ENCODE assay signal across 18 mouse cellular contexts in genomic region chr1:184590634-184591033, GRCm38 (mm10).
A peak's percentile ranks its signal among the peaks of the same experiment; 100 is the strongest.
DNase-seq lines count a peak whose midpoint lies in the region; ATAC-seq lines count a peak whose summit lies in the region.
"Had no signal": no experiment of that assay in that cellular context is flagged by ENCODE, and none has a peak within 500 bp of the region (broad histone marks: within the 10 kb centered on the region; RNA-seq: fewer than 3 reads in every experiment).

No protein-coding gene starts in this region.

- no peaks in the 10 kb centered on the region for H3K36me3 ChIP-seq in kidney, embryonic 14.5 days (ENCODE audit: control insufficient read depth, insufficient read depth, low read length)
- H3K36me3 ChIP-seq: forebrain, embryonic 15.5 days; hindbrain, embryonic 15.5 days had no signal

- H3K4me3 ChIP-seq in kidney, embryonic 14.5 days (ENCODE audit: low read length), result no peak overlapping the region
- H3K4me3 ChIP-seq: erythroblast, embryonic 14.5 days; forebrain, embryonic 15.5 days; hindbrain, embryonic 15.5 days; layer of hippocampus, adult 2 months had no signal

- H3K4me1 ChIP-seq in kidney, embryonic 14.5 days (ENCODE audit: control insufficient read depth, insufficient read depth, low read length), result no peaks in the 10 kb centered on the region
- H3K4me1 ChIP-seq: forebrain, embryonic 15.5 days; hindbrain, embryonic 15.5 days had no signal

- peak; percentile 31 for DNase-seq in gastrocnemius, postnatal 14 days
- DNase-seq in gastrocnemius, postnatal 10 days, result no peak
- DNase-seq in kidney, postnatal 10 days, result peak; percentile 34
- no peak for DNase-seq in right cerebral cortex, postnatal 4 days
- DNase-seq: cerebellum, adult 2 months; lung, adult 18-20 months; midbrain, embryonic 14.5 days; thymus, adult 18-20 months had no signal

- no peaks in the 10 kb centered on the region for H3K9me3 ChIP-seq in kidney, embryonic 14.5 days (ENCODE audit: control insufficient read depth, low read length)
- H3K9me3 ChIP-seq: forebrain, embryonic 15.5 days; hindbrain, embryonic 15.5 days had no signal

- H3K27ac ChIP-seq in kidney, embryonic 14.5 days (ENCODE audit: low read depth, low read length), result no peak overlapping the region
- H3K27ac ChIP-seq: forebrain, embryonic 15.5 days; hindbrain, embryonic 15.5 days; layer of hippocampus, adult 2 months had no signal

- intact Hi-C loops in gastrocnemius, postnatal 14 days (cut with DNase I; ENCODE audit: low total_unique reads), result no loop called here

- H3K9ac ChIP-seq in kidney, embryonic 14.5 days (ENCODE audit: low read depth, low read length), result no peak overlapping the region
- H3K9ac ChIP-seq: forebrain, embryonic 15.5 days; hindbrain, embryonic 15.5 days had no signal

- ATAC-seq in kidney, embryonic 14.5 days (ENCODE audit: low FRiP score, low TSS enrichment), result no peak
- peak; percentile 73 for ATAC-seq in granulocyte monocyte progenitor cell, adult 5-6 weeks (replicated peaks; ENCODE audit: poor library complexity, severe bottlenecking)
- ATAC-seq in megakaryocyte progenitor cell, adult 5-6 weeks (replicated peaks; ENCODE audit: poor library complexity), result peak; percentile 69
- ATAC-seq: activated CD4-positive, CD25-positive, alpha-beta regulatory T cell, adult 4 months; forebrain, embryonic 15.5 days; intestine, embryonic 16.5 days; Patski had no signal

- no peaks in the 10 kb centered on the region; the same call in 1 of the 2 replicates for H3K27me3 ChIP-seq in kidney, embryonic 14.5 days (ENCODE audit: control insufficient read depth, insufficient read depth, low read length)
- H3K27me3 ChIP-seq: forebrain, embryonic 15.5 days; hindbrain, embryonic 15.5 days had no signal

- H3K4me2 ChIP-seq in kidney, embryonic 14.5 days (replicated peaks; ENCODE audit: low read depth, low read length), result no peak overlapping the region
- H3K4me2 ChIP-seq: forebrain, embryonic 15.5 days; hindbrain, embryonic 15.5 days had no signal

- WGBS in kidney, embryonic 14.5 days, result 57% methylated on average over 7 of the region's 7 CpGs

Comparison
In these comparisons a context has a peak if more than half of its experiments do, and no peak if none do; other contexts are left out.
1. DNase-seq: peak in gastrocnemius, postnatal 14 days (single experiment) and kidney, postnatal 10 days (single experiment); none in gastrocnemius, postnatal 10 days (single experiment) and right cerebral cortex, postnatal 4 days (single experiment).